Mouse (Mus musculus): ENCODE results near the gene Adgrg3.

DNA sequence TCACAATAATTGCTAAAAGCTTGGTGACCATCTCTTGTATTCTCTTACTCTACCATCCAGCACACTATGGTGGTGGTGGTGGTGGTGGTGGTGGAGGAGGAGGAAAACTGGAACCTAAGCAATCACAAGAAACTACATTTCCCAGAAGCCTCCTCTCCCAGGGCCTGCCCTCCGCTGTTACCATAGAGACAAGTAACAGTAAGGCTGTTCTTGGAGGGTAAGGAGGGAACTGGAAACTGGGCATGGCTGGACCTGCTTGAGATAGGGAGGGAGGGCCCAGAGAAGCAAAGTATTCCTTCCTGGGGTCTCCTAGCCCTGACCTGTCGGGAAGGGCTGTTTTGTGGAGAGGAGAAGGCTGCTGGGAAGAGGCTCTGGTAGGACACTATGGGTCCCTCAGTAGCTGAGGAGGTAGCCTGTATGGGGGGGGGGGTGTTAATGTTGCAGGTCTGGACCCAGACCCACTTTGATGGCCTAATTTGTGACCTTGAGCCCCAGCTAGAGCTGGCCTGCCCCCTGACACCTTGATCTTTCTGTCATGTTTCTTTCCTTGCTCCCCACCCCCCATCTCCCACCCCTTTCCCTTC, 37.5 kb downstream of the Adgrg3 start, which contains the start of gene Drc7:
- TF ChIP-seq E2F4 (IDR thresholded peaks at IDR 0.05; ENCODE audit: borderline replicate concordance, low read depth, low read length) = no peak
- no peak for TF ChIP-seq SMC3 (IDR thresholded peaks at IDR 0.05; ENCODE audit: low read depth, low read length)
